Mouse (Mus musculus) mature B cell (primary cell): ENCODE measurements around the gene Kbtbd13.
"Not testable (repeated sequence)": the region's sequence is repeated elsewhere in the genome, so short reads cannot be mapped to it uniquely, and the experiment has no call there.

Experiments used
- in situ Hi-C: fragments of 300-500 bp; cut with MboI; formaldehyde crosslinking; loops from 2 replicates; pipeline ENCODE4 v1.14.3; 2019

Gene Kbtbd13

DNA sequence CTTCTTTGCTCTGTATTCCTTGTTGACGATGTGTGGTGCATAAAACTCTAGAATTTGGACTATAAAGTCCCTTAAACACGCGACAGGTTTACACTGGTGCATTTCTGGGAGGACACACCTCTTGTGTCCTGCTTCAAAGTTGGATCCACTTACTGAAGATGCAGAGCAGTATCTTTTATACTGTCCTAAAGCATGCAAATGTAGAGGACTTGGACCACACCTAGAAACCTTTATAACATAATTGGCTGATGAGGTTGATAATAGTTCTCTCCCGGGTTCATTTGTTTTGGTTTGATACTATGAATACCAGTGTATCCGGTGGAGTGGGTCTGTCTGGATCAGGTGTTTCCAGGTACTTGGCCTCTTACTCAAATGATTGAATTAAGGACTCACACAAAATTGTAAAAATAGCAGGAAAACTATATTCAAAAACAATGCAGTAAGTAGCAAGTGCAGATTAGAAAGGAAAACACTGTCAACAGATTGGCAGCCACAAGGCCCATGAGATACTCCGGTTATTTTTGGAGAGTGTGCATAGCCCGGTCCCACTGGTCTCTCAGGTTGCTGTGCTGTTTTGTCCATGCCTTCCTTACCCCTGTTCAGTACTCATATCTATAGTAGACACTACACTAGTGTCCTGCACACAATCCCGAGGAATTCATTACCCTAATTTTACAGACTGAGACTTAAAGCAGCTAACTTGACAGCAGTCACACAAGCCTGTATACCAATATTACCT, 44.2 kb downstream of the Kbtbd13 start:
- in situ Hi-C loops: no loop called here

GRCm38 (mm10) chr9:65346476-65347111, 44.9 kb downstream of the Kbtbd13 start:
- in situ Hi-C loops: no loop called here

GRCm38 (mm10) chr9:65345854-65346475, 45.5 kb downstream of the Kbtbd13 start, which contains the start of gene Pdcd7:
Gene Pdcd7, plus strand, starts transcription at chr9:65346104.
- in situ Hi-C loops: no loop called here

- in situ Hi-C loops: not testable (repeated sequence)
Measured at GRCm38 (mm10) chr9:65345439-65345838, 46.0 kb downstream of the Kbtbd13 start.

DNA sequence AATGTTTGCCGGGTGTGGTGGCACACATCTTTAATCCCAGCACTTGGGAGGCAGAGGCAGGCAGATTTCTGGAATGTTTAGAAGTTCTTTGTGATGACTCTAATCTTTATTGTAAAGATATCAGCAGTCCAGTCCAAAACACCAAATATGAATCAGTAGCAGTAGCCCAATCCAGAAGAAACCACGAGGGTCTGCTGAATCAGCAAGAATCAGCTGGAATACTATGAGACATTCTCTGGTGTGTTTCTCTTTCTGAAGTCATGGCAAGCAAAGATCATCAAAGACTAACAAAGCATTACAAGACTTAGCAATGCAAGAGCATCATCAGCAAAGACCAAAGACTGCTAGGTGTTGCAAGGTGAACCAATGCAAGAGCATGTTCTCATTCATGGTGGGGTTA, 51.0 kb downstream of the Kbtbd13 start:
- in situ Hi-C loops: no loop called here

GRCm38 (mm10) chr9:65339146-65339545, 52.3 kb downstream of the Kbtbd13 start:
- in situ Hi-C loops: no loop called here
